Mouse (Mus musculus) hindbrain, embryonic 11.5 days (tissue): ENCODE data around the gene Sys1. TPM values are rescaled to one million over a fixed set of nuclear protein-coding genes. Genes with fewer than 3 reads are reported as not detected.

Experiments used
- ATAC-seq: fragments of 200-750 bp; cut with Nextera tagmentation; 2 replicates; pipeline ENCODE4 v1.8.0; 2017; ENCODE audit warnings: mild to moderate bottlenecking, moderate TSS enrichment, moderate library complexity; ENCODE audit not compliant: low FRiP score
- DNase-seq: peaks from one replicate; pipeline ENCODE4 v3.0.0-alpha.2; 2015; ENCODE audit warnings: low spot score
- H3K27ac ChIP-seq: fragments of 300-500 bp; sonication (generic); 2 replicates; pipeline ENCODE4 v1.5.1; 2014; ENCODE audit warnings: mild to moderate bottlenecking, low read depth, low read length
- H3K27me3 ChIP-seq: fragments of 300-500 bp; sonication (generic); 2 replicates; pipeline ENCODE4 v1.6.1; 2014; ENCODE audit warnings: mild to moderate bottlenecking, low read length, moderate library complexity, mixed read lengths; ENCODE audit not compliant: control insufficient read depth, insufficient read depth
- H3K36me3 ChIP-seq: fragments of 300-500 bp; sonication (generic); 2 replicates; pipeline ENCODE4 v1.6.1; 2014; ENCODE audit warnings: mild to moderate bottlenecking, low read length, moderate library complexity, mixed read lengths; ENCODE audit not compliant: control insufficient read depth, insufficient read depth
- H3K4me1 ChIP-seq: fragments of 300-500 bp; sonication (generic); replicated peaks from 2 replicates; pipeline ENCODE4 v1.6.1; 2014; ENCODE audit warnings: low read length, mixed read lengths; ENCODE audit not compliant: control insufficient read depth, insufficient read depth
- H3K4me2 ChIP-seq: fragments of 300-500 bp; sonication (generic); replicated peaks from 2 replicates; pipeline ENCODE4 v1.6.1; 2014; ENCODE audit warnings: mild to moderate bottlenecking, low read depth, low read length
- H3K4me3 ChIP-seq: fragments of 300-500 bp; sonication (generic); 2 replicates; pipeline ENCODE4 v1.5.1; 2014; ENCODE audit warnings: low read depth, low read length
- H3K9ac ChIP-seq: fragments of 300-500 bp; sonication (generic); 2 replicates; pipeline ENCODE4 v1.6.1; 2014; ENCODE audit warnings: low read depth, low read length
- H3K9me3 ChIP-seq: fragments of 300-500 bp; sonication (generic); 2 replicates; pipeline ENCODE4 v1.6.1; 2016; ENCODE audit warnings: low read length; ENCODE audit not compliant: control insufficient read depth
- WGBS: fragments of 180-500 bp; shearing (Covaris S2); extraction: QIAGEN DNeasy Blood & Tissue Kit; methylation state at CpG from one replicate; pipeline ENCODE4 v1.1.7; 2014; 5-methylcytosine and 5-hydroxymethylcytosine counted together
- polyA plus RNA-seq: library from polyadenylated mRNA; unstranded; fragments of >200 nt; fragmentation: Nextera tagmentation; extraction: Ambion mirVana; gene quantifications from 2 replicates; pipeline ENCODE4 v1.2.1, GENCODE M21; 2014

The Sys1 gene
- polyA plus RNA-seq, 1 experiment from 2014 or later, result 72.2 TPM

GRCm38 (mm10) chr2:164465161-164465560 lies 8.4 kb downstream of the Sys1 start:
- Histone ChIP-seq H3K4me2 (no peak overlapping the region), H3K4me1 (peaks cover 5% of the 10 kb centered on the region; the same call in 1 of the 2 replicates), H3K9ac (no peak overlapping the region), H3K27me3 (no peaks in the 10 kb centered on the region), H3K4me3 (no peak overlapping the region), H3K27ac (no peak overlapping the region), H3K36me3 (0 out of 2 replicates have a peak, but pooled peaks cover 6% of the 10 kb centered on the region), H3K9me3 (no peaks in the 10 kb centered on the region)
- DNase-seq, result no peak
- ATAC-seq, result no peak

- Histone ChIP-seq H3K4me3 (no peak overlapping the region), H3K4me1 (peaks cover 3% of the 10 kb centered on the region; the same call in 1 of the 2 replicates), H3K27ac (no peak overlapping the region), H3K9ac (no peak overlapping the region), H3K36me3 (0 out of 2 replicates have a peak, but pooled peaks cover 6% of the 10 kb centered on the region), H3K27me3 (no peaks in the 10 kb centered on the region), H3K9me3 (no peaks in the 10 kb centered on the region), H3K4me2 (no peak overlapping the region)
- no peak for DNase-seq
- WGBS, result 83% methylated on average over 5 of the region's 5 CpGs
- ATAC-seq, result no peak
Observed at GRCm38 (mm10) chr2:164466787-164467186, 10.0 kb downstream of the Sys1 start.

DNA sequence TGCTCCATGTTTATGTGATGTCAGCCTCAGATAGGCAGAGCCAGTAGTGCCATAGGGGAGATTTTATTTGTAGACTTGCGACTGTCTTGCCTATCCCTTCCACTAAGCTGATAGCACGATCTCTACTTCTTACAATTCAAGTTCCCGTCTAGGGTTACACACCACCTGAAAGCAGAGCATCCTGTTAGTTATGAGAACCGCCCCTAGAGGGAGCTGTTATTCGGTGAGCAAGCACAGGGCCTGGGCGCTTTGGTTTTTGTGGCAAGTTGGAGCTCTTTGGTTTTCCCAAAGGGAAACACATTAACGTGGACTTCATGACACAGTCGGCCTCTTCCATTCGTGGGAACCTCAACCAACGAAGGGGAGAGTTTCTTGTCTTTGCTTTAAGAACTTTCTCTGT lies 13.5 kb downstream of the Sys1 start:
- WGBS, result 32% methylated on average over 10 of the region's 10 CpGs
- Histone ChIP-seq H3K27me3 (no peaks in the 10 kb centered on the region), H3K27ac (no peak overlapping the region), H3K4me2 (no peak overlapping the region), H3K36me3 (0 out of 2 replicates have a peak, but pooled peaks cover 2% of the 10 kb centered on the region), H3K9me3 (no peaks in the 10 kb centered on the region), H3K4me1 (no peaks in the 10 kb centered on the region), H3K4me3 (no peak overlapping the region), H3K9ac (no peak overlapping the region)
- ATAC-seq (no peak), DNase-seq (peak; percentile 71)

- 86% methylated on average over 6 of the region's 6 CpGs for WGBS
- H3K27ac ChIP-seq, result no peak within 1 kb of the TSS
- H3K36me3 ChIP-seq, result no peaks in the 10 kb centered on the region
- H3K4me3 ChIP-seq, result no peak within 1 kb of the TSS
- DNase-seq, result no peak
- H3K4me1 ChIP-seq, result no peaks in the 10 kb centered on the region
- H3K27me3 ChIP-seq, result no peaks in the 10 kb centered on the region
- no peak for ATAC-seq
- no peak within 1 kb of the TSS for H3K4me2 ChIP-seq
- H3K9ac ChIP-seq, result no peak within 1 kb of the TSS
- no peaks in the 10 kb centered on the region for H3K9me3 ChIP-seq
Observed at GRCm38 (mm10) chr2:164473624-164474023, 16.9 kb downstream of the Sys1 start, which contains the start of gene Trp53tg5. TSS of gene Trp53tg5 (minus strand) at chr2:164473724.

- DNase-seq (peak; percentile 20), ATAC-seq (no peak)
- Histone ChIP-seq H3K4me1 (no peaks in the 10 kb centered on the region), H3K4me3 (peak within 1 kb of the TSS; percentile 68), H3K9me3 (no peaks in the 10 kb centered on the region), H3K4me2 (peak within 1 kb of the TSS; percentile 100), H3K36me3 (no peaks in the 10 kb centered on the region), H3K9ac (peak within 1 kb of the TSS; percentile 68), H3K27me3 (peaks cover 8% of the 10 kb centered on the region; the same call in 1 of the 2 replicates), H3K27ac (no peak within 1 kb of the TSS)
- 2% methylated on average over 26 of the region's 26 CpGs for WGBS
Observed at GRCm38 (mm10) chr2:164485681-164486257, 29.0 kb downstream of the Sys1 start, which contains the start of gene Dbndd2. TSS of gene Dbndd2 (plus strand) at chr2:164486106.

GRCm38 (mm10) chr2:164486258-164487114 lies 29.7 kb downstream of the Sys1 start:
- Histone ChIP-seq H3K27ac (no peak overlapping the region), H3K9me3 (no peaks in the 10 kb centered on the region), H3K27me3 (peaks cover 8% of the 10 kb centered on the region; the same call in 1 of the 2 replicates), H3K9ac (peak overlapping the region; percentile 68), H3K4me1 (no peaks in the 10 kb centered on the region), H3K4me2 (peak overlapping the region; percentile 100), H3K4me3 (peak overlapping the region; percentile 68), H3K36me3 (no peaks in the 10 kb centered on the region)
- DNase-seq, result peak; percentile 61
- peak; percentile 49 for ATAC-seq
- under 1% methylated on average over 40 of the region's 90 CpGs for WGBS

DNA sequence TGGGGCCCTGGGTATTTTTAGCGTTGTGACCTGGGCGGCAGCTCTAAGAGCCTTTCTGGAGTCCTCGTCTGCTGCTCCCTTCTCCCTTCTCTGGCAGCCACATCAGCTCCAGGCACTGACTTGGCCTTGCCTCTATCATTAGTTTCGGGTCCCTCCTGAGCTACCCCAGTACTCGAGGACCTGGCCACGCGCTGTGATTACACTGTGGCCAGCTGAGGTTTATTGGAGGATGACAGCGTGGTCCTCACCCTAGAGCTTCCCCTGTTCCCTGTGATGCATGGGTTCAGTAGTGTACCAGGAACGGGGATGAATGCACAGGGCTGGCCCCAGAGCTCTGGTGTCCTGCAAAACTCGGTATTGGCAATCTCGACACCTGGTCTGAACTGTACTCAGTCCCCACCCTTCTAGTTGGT lies 30.4 kb downstream of the Sys1 start:
- H3K4me1 ChIP-seq, result no peaks in the 10 kb centered on the region
- peak overlapping the region; percentile 100 for H3K4me2 ChIP-seq
- peaks cover 8% of the 10 kb centered on the region; the same call in 1 of the 2 replicates for H3K27me3 ChIP-seq
- ATAC-seq (peak; percentile 4; the same call in 1 of the 2 replicates), DNase-seq (no peak)
- 21% methylated on average over 9 of the region's 11 CpGs for WGBS
- H3K36me3 ChIP-seq, result no peaks in the 10 kb centered on the region
- H3K27ac ChIP-seq, result no peak overlapping the region
- H3K9me3 ChIP-seq, result no peaks in the 10 kb centered on the region
- peak overlapping the region; percentile 68; the same call in 1 of the 2 replicates for H3K9ac ChIP-seq
- peak overlapping the region; percentile 68 for H3K4me3 ChIP-seq

- DNase-seq (no peak), ATAC-seq (no peak)
- no peaks in the 10 kb centered on the region for H3K4me1 ChIP-seq
- H3K36me3 ChIP-seq, result no peaks in the 10 kb centered on the region
- no peaks in the 10 kb centered on the region for H3K9me3 ChIP-seq
- peaks cover 8% of the 10 kb centered on the region; the same call in 1 of the 2 replicates for H3K27me3 ChIP-seq
- H3K27ac ChIP-seq, result no peak overlapping the region
- no peak overlapping the region for H3K9ac ChIP-seq
- WGBS, result 66% methylated on average over 9 of the region's 9 CpGs
- H3K4me3 ChIP-seq, result no peak overlapping the region
- H3K4me2 ChIP-seq, result no peak overlapping the region
Observed at GRCm38 (mm10) chr2:164487812-164488211, 31.0 kb downstream of the Sys1 start.
